Mouse (Mus musculus) brain, embryonic 14.5 days (tissue): ENCODE data around the gene B3galt5. TPM values are rescaled to one million over a fixed set of nuclear protein-coding genes. Genes with fewer than 3 reads are reported as not detected.
"Not testable (repeated sequence)": the region's sequence is repeated elsewhere in the genome, so short reads cannot be mapped to it uniquely, and the experiment has no call there.

Experiments used
- DNase-seq: peaks from one replicate; pipeline ENCODE4 v3.0.0-alpha.2; 2011; ENCODE audit warnings: low read depth
- CTCF ChIP-seq: fragments of 200-500 bp; IDR thresholded peaks from 2 replicates; pipeline ENCODE4 v1.5.1; 2012; ENCODE audit warnings: inconsistent platforms, mild to moderate bottlenecking, moderate library complexity, borderline replicate concordance; ENCODE audit not compliant: insufficient read depth, insufficient read length; ENCODE audit errors: extremely low read depth
- POLR2A ChIP-seq: fragments of 200-500 bp; IDR thresholded peaks from 2 replicates; pipeline ENCODE4 v1.6.1; 2012; ENCODE audit warnings: mild to moderate bottlenecking, inconsistent platforms, borderline replicate concordance; ENCODE audit not compliant: poor library complexity, insufficient read depth, insufficient read length, severe bottlenecking; ENCODE audit errors: extremely low read depth
- polyA plus RNA-seq: library from polyadenylated mRNA; depleted of rRNA; stranded (reverse); fragments of >200 nt; gene quantifications from 2 replicates; pipeline ENCODE4 v1.2.3, GENCODE M21; 2012

Gene B3galt5
- polyA plus RNA-seq, 1 experiment: 2.8 TPM

DNA sequence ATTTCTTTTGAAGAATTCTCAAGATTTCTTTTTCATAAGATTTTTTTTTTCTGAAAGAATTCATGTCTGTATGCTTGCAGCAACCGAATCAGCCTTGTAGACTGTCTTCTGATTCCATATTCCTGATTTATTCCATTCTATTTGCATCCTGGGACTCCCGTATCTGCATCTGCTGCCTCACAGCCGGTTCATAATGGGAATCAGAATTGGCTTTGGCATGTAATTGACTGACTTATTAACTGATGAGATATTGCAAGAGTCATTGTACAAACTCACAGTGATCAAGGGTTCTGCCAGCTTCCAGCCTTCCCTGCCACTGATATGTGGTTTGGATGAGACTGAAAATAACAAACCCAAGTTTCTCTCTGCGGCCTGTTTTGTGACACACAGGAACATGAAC, 67.8 kb downstream of the B3galt5 start:
- no peak for DNase-seq
- no peak for TF ChIP-seq POLR2A
- TF ChIP-seq CTCF: no peak

DNA sequence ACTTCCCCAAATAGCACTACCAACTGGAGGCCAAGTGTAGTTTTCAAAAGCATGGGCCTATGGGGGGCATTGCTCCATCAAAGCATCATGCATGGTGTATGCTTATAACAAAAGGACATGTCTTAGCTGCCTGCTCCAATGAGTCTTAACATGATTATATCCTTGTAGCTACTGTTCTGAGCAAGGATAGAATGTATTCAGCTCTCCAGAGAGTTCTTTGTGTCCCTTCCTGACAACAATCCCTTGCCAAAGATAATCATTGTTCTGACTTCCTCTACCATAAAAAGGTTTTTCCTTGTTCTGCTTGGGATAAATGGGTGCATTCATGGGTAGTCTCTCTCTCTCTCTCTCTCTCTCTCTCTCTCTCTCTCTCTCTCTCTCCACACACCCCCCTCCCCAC, 68.8 kb downstream of the B3galt5 start:
- TF ChIP-seq CTCF: no peak
- no peak for TF ChIP-seq POLR2A
- peak; percentile 30 for DNase-seq

DNA sequence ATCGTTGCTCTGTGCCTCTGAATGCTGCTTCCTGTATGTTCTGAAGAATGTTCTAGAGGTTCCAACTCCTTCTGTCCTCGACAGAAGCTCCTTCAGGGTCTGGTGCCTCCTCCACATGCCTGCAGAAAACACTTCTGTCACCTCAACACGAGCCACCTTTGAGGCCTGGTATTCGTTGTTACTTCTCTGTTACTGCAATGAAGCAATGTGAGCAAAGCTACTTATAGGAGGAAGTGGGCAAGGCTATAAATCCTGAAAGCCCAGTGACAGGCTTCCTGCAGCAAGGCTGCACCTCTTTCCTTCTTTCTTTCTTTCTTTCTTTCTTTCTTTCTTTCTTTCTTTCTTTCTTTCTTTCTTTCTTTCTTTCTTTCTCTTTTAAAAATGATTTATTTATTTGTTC, 71.3 kb downstream of the B3galt5 start:
- no peak for DNase-seq
- TF ChIP-seq POLR2A (no peak), CTCF (no peak)

DNA sequence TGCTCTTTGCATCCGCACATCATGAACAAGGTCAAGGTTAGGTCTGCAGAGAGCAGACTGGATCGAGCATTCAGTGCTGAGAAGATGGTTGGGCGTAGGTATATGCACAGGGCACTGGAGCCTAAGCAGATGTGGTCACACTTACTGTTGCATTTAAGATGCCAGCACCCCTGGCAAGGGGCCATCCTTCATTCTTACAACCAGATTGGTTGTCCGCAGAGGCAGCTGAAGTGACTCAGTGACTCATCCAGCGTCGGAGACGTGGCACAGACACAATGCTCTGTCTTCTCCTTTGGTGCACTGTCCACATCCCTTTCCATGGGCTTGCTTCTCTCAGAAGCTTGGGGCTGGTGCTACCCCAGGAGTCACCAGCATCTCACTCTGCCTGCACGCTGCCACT, 82.2 kb downstream of the B3galt5 start:
- no peak for TF ChIP-seq CTCF
- no peak for TF ChIP-seq POLR2A
- no peak for DNase-seq

DNA sequence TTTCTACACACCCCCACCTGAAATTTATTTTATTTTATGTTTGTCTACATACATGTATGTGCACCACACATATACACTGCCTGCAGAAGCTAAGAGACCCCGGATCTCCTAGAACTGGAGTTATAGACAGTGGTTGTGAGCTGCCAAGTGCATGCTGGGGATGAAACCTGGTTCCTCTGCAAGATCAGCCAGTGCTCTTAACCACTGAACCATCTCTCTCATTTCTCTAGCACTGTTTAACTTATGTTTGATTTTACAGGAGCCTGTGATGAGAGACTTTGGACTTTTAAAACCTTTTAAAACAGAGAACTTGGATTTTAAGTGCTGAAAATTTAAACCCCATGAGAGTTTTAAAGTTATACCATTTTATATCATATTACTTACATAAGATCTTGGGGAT, 87.1 kb downstream of the B3galt5 start:
- DNase-seq: no peak
- no peak for TF ChIP-seq CTCF
- no peak for TF ChIP-seq POLR2A

DNA sequence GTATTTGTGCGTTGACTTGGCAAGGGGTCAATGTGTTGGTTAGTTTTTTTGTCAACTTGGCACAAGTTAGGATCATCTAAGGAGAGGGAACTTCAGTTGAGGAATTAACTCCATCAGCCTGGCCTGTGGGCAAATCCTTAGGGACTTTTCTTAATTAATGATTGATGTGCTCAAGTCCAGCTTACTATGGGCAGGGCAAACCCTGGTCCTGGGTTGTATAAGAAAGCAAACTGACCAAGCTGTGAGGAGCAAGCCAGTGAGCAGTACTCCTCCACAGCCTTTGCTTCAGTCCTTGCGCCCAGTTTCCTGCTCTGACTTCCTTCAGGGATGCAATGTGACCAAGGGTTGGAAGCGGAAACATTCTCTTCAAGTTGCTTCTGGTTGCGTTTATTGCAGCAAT, 87.6 kb downstream of the B3galt5 start:
- no peak for DNase-seq
- TF ChIP-seq POLR2A: no peak
- no peak for TF ChIP-seq CTCF

DNA sequence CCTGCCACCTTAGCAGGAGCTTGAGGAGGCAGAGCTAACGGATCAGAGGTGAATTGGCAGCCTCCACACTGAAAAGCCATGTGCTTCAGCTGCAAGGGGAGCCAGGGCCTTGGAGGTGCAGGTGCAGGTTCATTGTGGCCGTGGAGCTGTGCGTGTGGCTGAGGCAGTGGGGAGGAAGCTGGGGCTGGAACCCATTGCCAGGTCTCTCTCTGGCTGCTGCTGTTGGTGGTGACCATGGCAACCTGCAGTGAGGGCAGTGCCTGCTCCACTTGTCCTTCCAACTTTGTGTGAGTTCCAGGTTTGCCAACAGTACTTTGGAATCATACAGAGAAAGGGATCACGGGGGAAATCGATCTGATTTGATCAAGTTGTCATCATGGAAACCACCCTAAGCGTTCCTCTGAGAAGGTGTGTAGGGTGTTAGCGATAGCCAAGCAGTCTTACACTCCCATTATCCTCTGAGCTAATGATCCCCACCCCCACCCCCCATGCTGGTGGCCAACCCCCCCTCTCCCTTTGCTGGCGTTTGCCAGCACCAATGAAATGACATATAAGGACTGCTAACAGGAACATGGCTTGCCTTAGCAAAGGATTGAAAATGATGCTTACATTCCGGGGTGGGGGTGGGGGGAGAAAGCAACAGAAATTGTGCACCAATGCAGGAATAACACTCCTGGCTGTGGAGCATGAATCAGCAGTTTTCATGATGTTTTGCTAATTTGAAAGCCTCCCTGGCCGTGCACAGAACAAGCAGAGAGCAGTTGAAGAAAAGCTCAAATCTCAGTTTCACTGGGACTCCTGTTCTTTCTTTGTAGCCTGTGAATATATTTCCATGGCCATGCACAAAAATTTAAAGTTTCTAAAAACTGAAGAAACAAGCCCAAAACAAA, 90.8 kb downstream of the B3galt5 start:
- DNase-seq: peak; percentile 61
- no peak for TF ChIP-seq POLR2A
- no peak for TF ChIP-seq CTCF

DNA sequence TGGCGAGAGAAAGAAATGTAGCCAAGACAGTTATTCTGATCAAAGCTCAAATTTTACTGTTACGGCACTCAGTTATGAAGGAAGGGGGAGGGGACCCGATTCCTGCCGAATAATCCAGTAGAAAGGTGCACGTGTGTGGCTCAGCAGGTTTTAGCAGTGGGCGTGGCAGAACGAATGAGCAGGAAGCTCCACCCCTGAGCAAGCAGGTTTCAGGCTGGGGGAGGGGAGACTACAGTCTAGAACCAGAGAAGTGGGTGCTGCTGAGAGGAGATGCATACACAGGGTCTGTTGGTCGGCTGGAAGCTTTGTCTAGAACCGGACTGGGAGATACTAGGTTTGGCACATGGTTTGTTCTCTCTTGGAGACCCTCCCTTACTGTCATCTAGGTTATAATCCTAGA, 91.7 kb downstream of the B3galt5 start:
- DNase-seq: not testable (repeated sequence)

DNA sequence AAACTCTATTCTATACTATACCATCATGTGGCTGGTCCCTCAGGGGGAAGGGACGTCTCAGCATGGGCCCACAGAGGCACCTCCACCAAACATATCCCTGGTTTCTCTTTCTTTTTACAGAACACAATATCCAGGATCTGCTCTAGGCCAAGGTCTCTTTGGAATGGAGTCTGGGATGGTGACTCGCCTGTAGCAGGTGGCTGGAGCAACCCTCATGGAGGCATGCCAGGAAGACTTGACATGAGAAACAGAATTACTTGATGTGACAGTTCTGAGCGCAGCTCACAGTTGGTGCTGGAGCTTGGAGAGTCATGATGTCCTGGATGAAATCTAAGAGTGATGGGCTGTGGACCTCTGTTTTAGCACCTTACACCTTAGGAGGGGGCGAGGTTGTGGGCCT, 104.0 kb downstream of the B3galt5 start:
- TF ChIP-seq CTCF: no peak
- TF ChIP-seq POLR2A: no peak
- no peak for DNase-seq

DNA sequence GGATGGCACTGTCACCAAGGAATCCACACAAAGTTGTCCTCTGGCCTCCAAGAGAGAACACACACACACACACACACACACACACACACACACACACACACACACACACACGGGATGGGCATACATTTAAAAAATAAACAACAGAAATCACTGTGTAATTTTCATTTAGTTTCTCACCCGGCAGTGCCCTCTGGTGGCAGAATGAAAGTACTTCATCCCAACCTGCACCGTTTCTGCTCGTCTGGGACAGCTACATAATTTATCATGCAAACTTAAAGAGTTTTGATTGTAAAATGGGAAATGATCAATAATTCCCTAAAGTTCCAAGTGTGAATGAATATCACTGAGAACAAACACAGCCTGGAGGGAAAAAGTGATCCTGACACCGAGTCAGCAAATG, 105.7 kb downstream of the B3galt5 start:
- TF ChIP-seq POLR2A (no peak), CTCF (peak; percentile 71; the same call in 1 of the 2 replicates)
- peak; percentile 64 for DNase-seq

DNA sequence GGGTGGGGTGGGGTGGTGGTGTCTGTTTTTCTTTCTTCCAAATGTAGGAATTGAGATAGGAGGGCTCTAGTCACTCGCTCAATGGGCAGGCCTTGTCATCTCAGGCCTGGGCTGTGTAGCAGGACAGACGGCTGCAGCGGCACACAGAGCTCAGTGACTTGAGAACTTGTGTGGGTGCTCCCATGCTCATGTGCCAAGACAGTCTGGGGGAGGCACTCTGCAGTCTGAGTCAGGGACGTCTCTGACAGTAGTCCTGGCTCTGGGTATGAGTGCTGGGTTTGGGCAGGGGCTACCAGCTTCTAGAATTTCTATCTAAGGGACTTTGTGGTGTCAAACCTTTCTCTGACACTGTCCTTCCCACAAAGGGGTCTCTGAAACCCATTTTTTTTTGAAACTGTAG, 106.3 kb downstream of the B3galt5 start:
- TF ChIP-seq CTCF (no peak), POLR2A (no peak)
- DNase-seq: no peak

DNA sequence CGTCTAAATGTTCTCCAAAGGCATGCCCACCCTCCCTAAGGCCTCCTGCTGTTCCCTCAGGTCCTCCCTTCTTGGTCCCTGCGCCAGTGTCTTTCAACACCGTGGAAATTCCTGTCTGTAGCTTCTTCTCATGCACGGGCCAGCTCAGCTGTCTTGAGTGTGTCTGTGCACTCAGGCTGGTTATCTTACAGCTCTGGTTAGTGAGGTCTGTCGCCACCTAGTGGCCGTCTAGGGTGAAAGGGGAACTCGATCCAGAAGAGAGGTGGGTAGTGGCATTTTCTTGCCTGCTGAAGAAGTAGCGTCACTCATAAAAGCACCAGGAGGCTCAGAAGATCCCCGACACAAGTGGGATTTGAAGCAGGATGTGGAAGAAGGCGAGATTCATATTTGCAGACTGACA, 109.5 kb downstream of the B3galt5 start:
- DNase-seq: peak; percentile 93
- TF ChIP-seq POLR2A: no peak
- peak; percentile 97 for TF ChIP-seq CTCF
